Mouse (Mus musculus) forebrain, postnatal 0 days (tissue): ENCODE data around the gene Hhat. TPM values are rescaled to one million over a fixed set of nuclear protein-coding genes. Genes with fewer than 3 reads are reported as not detected.

ENCODE experiments used
- ATAC-seq: fragments of 200-750 bp; cut with Nextera tagmentation; 2 replicates; pipeline ENCODE4 v1.8.0; 2017; ENCODE audit warnings: mild to moderate bottlenecking, moderate library complexity
- DNase-seq: peaks from one replicate; pipeline ENCODE4 v3.0.0-alpha.2; 2015
- H3K27ac ChIP-seq: fragments of 300-500 bp; sonication (generic); 2 replicates; pipeline ENCODE4 v1.5.1; 2014; ENCODE audit warnings: low read depth, mild to moderate bottlenecking, antibody characterized with exemption, low read length, moderate library complexity, mixed read lengths
- H3K27me3 ChIP-seq: fragments of 300-500 bp; sonication (generic); 2 replicates; pipeline ENCODE4 v1.6.1; 2014; ENCODE audit warnings: mild to moderate bottlenecking, low read length, mixed read lengths; ENCODE audit not compliant: insufficient read depth
- H3K36me3 ChIP-seq: fragments of 300-500 bp; sonication (generic); 2 replicates; pipeline ENCODE4 v1.6.1; 2014; ENCODE audit warnings: mild to moderate bottlenecking, moderate library complexity; ENCODE audit not compliant: insufficient read depth
- H3K4me1 ChIP-seq: fragments of 300-500 bp; sonication (generic); 2 replicates; pipeline ENCODE4 v1.6.1; 2014; ENCODE audit warnings: antibody characterized with exemption; ENCODE audit not compliant: insufficient read depth
- H3K4me2 ChIP-seq: fragments of 300-500 bp; sonication (generic); 2 replicates; pipeline ENCODE4 v1.6.1; 2014; ENCODE audit warnings: low read depth, mild to moderate bottlenecking, moderate library complexity
- H3K4me3 ChIP-seq: fragments of 300-500 bp; sonication (generic); 2 replicates; pipeline ENCODE4 v1.5.1; 2014; ENCODE audit warnings: low read depth, low read length, mixed read lengths
- H3K9ac ChIP-seq: fragments of 300-500 bp; sonication (generic); 2 replicates; pipeline ENCODE4 v1.6.1; 2014; ENCODE audit warnings: mild to moderate bottlenecking
- H3K9me3 ChIP-seq: fragments of 300-500 bp; sonication (generic); 2 replicates; pipeline ENCODE4 v1.6.1; 2016; ENCODE audit warnings: low read length
- CTCF ChIP-seq: sonication (generic); IDR thresholded peaks from 2 replicates; pipeline ENCODE4 v1.5.1; 2016; ENCODE audit warnings: antibody characterized with exemption, control low read depth, low read depth
- WGBS: fragments of 180-500 bp; shearing (Covaris S2); extraction: QIAGEN DNeasy Blood & Tissue Kit; methylation state at CpG from one replicate; pipeline ENCODE4 v1.1.7; 2014; 5-methylcytosine and 5-hydroxymethylcytosine counted together
- polyA plus RNA-seq: library from polyadenylated mRNA; unstranded; fragments of >200 nt; fragmentation: Nextera tagmentation; extraction: Ambion mirVana; gene quantifications from 2 replicates; pipeline ENCODE4 v1.2.1, GENCODE M21; 2015
- total RNA-seq: library from RNA; depleted of rRNA; stranded (reverse); fragments of >200 nt; gene quantifications from 2 replicates; pipeline ENCODE4 v1.2.3, GENCODE M21; 2014

The Hhat gene
- total and polyA plus RNA-seq, 2 experiments from 2014 or later = 1.8 to 2.6 TPM

GRCm38 (mm10) chr1:192796201-192797010 lies 25.4 kb upstream of the Hhat start:
- no peak for TF ChIP-seq CTCF
- H3K4me1 ChIP-seq = 0 out of 2 replicates have a peak, but pooled peaks cover 7% of the 10 kb centered on the region
- peak overlapping the region; percentile 69 for H3K27ac ChIP-seq
- no peak overlapping the region for H3K9ac ChIP-seq
- ATAC-seq = peak; percentile 46
- peak; percentile 30 for DNase-seq
- H3K36me3 ChIP-seq = no peaks in the 10 kb centered on the region
- WGBS = 4% methylated on average over 13 of the region's 21 CpGs
- H3K9me3 ChIP-seq = no peaks in the 10 kb centered on the region
- H3K27me3 ChIP-seq = no peaks in the 10 kb centered on the region
- no peak overlapping the region for H3K4me3 ChIP-seq
- H3K4me2 ChIP-seq = no peak overlapping the region

GRCm38 (mm10) chr1:192794957-192795745 lies 24.1 kb upstream of the Hhat start:
- H3K27me3 ChIP-seq = no peaks in the 10 kb centered on the region
- no peak for ATAC-seq
- no peak for DNase-seq
- no peak overlapping the region for H3K9ac ChIP-seq
- no peak overlapping the region for H3K4me2 ChIP-seq
- no peak overlapping the region for H3K4me3 ChIP-seq
- H3K4me1 ChIP-seq = 0 out of 2 replicates have a peak, but pooled peaks cover 7% of the 10 kb centered on the region
- WGBS = 70% methylated on average over 9 of the region's 9 CpGs
- no peak for TF ChIP-seq CTCF
- no peak overlapping the region for H3K27ac ChIP-seq
- no peaks in the 10 kb centered on the region for H3K36me3 ChIP-seq
- H3K9me3 ChIP-seq = no peaks in the 10 kb centered on the region

GRCm38 (mm10) chr1:192791897-192792361 lies 20.9 kb upstream of the Hhat start:
- peak overlapping the region; percentile 66 for H3K27ac ChIP-seq
- DNase-seq (peak; percentile 26), ATAC-seq (peak; percentile 50; the same call in 1 of the 2 replicates)

GRCm38 (mm10) chr1:192790442-192790841 lies 19.4 kb upstream of the Hhat start:
- Histone ChIP-seq H3K9me3 (no peaks in the 10 kb centered on the region), H3K27ac (no peak overlapping the region), H3K36me3 (no peaks in the 10 kb centered on the region), H3K27me3 (no peaks in the 10 kb centered on the region), H3K4me2 (no peak overlapping the region), H3K4me1 (peaks cover 7% of the 10 kb centered on the region), H3K4me3 (no peak overlapping the region), H3K9ac (no peak overlapping the region)
- DNase-seq = no peak
- WGBS = 80% methylated on average over 4 of the region's 4 CpGs
- ATAC-seq = no peak
- TF ChIP-seq CTCF = peak; percentile 60

More at GRCm38 (mm10) chr1:192791897-192792361, 20.9 kb upstream of the Hhat start:
- Histone ChIP-seq H3K36me3 (no peaks in the 10 kb centered on the region), H3K4me1 (0 out of 2 replicates have a peak, but pooled peaks cover 7% of the 10 kb centered on the region), H3K4me2 (no peak overlapping the region), H3K4me3 (no peak overlapping the region), H3K9ac (0 out of 2 replicates have a peak overlapping the region, but pooled peaks have one; percentile 22), H3K27me3 (no peaks in the 10 kb centered on the region), H3K9me3 (no peaks in the 10 kb centered on the region)
- no peak for TF ChIP-seq CTCF
- 4% methylated on average over 7 of the region's 7 CpGs for WGBS

- peaks cover 10% of the 10 kb centered on the region for H3K4me1 ChIP-seq
- H3K27me3 ChIP-seq = no peaks in the 10 kb centered on the region
- ATAC-seq (no peak), DNase-seq (peak; percentile 38)
- 48% methylated on average over 11 of the region's 11 CpGs for WGBS
- no peak overlapping the region for H3K9ac ChIP-seq
- no peaks in the 10 kb centered on the region for H3K36me3 ChIP-seq
- H3K4me3 ChIP-seq = no peak overlapping the region
- H3K27ac ChIP-seq = no peak overlapping the region; the same call in 1 of the 2 replicates
- H3K9me3 ChIP-seq = no peaks in the 10 kb centered on the region
- TF ChIP-seq CTCF = no peak
- no peak overlapping the region for H3K4me2 ChIP-seq
Measured at GRCm38 (mm10) chr1:192789828-192790227, 18.8 kb upstream of the Hhat start.

- DNase-seq (peak; percentile 74), ATAC-seq (peak; percentile 73)
- TF ChIP-seq CTCF = no peak
- Histone ChIP-seq H3K27me3 (no peaks in the 10 kb centered on the region), H3K27ac (no peak overlapping the region), H3K36me3 (no peaks in the 10 kb centered on the region), H3K4me3 (no peak overlapping the region), H3K9ac (no peak overlapping the region), H3K9me3 (no peaks in the 10 kb centered on the region), H3K4me1 (peaks cover 11% of the 10 kb centered on the region), H3K4me2 (no peak overlapping the region)
- 45% methylated on average over 10 of the region's 10 CpGs for WGBS
Measured at GRCm38 (mm10) chr1:192789111-192789522, 18.1 kb upstream of the Hhat start.

GRCm38 (mm10) chr1:192786194-192786593 lies 15.2 kb upstream of the Hhat start:
- Histone ChIP-seq H3K4me2 (no peak overlapping the region), H3K27me3 (no peaks in the 10 kb centered on the region), H3K36me3 (no peaks in the 10 kb centered on the region), H3K9me3 (no peaks in the 10 kb centered on the region), H3K27ac (no peak overlapping the region), H3K4me1 (peaks cover 5% of the 10 kb centered on the region), H3K4me3 (no peak overlapping the region), H3K9ac (no peak overlapping the region)
- no peak for TF ChIP-seq CTCF
- no peak for ATAC-seq
- no peak for DNase-seq
- 88% methylated on average over 1 of the region's 1 CpGs for WGBS
